Mouse (Mus musculus): Measurements from ENCODE around the gene Sit1. TPM values are rescaled to one million over a fixed set of nuclear protein-coding genes. Genes with fewer than 3 reads are reported as not detected.
A peak's percentile ranks its signal among the peaks of the same experiment; 100 is the strongest.
"Not testable (repeated sequence)": the region's sequence is repeated elsewhere in the genome, so short reads cannot be mapped to it uniquely, and the experiment has no call there.

The Sit1 gene
- polyA plus RNA-seq, 1 experiment: not detected

GRCm38 (mm10) chr4:43492101-43492820 lies 8.7 kb upstream of the Sit1 start:
- Histone ChIP-seq H3K4me3 (replicated peaks) (peak overlapping the region; percentile 94), H3K4me1 (peaks cover 42% of the 10 kb centered on the region), H3K27me3 (replicated peaks) (no peaks in the 10 kb centered on the region), H3K36me3 (replicated peaks; ENCODE audit: low read length) (peaks cover 25% of the 10 kb centered on the region), H3K9me3 (peaks cover 3% of the 10 kb centered on the region)
- TF ChIP-seq FLI1 (IDR thresholded peaks at IDR 0.05; ENCODE audit: low read length): no peak
- TF ChIP-seq GATA1 (IDR thresholded peaks at IDR 0.05; ENCODE audit: borderline replicate concordance, low read length): no peak

- peaks cover 10% of the 10 kb centered on the region for H3K36me3 ChIP-seq (replicated peaks; ENCODE audit: low read length)
- H3K4me1 ChIP-seq: peaks cover 33% of the 10 kb centered on the region
- TF ChIP-seq FLI1 (IDR thresholded peaks at IDR 0.05; ENCODE audit: low read length) (no peak), GATA1 (IDR thresholded peaks at IDR 0.05; ENCODE audit: borderline replicate concordance, low read length) (no peak)
- H3K4me3 ChIP-seq (replicated peaks): no peak overlapping the region
- no peaks in the 10 kb centered on the region for H3K27me3 ChIP-seq (replicated peaks)
- H3K9me3 ChIP-seq: peaks cover 3% of the 10 kb centered on the region
These were observed 7.3 kb upstream of the Sit1 start for GRCm38 (mm10) chr4:43490801-43491200.

GRCm38 (mm10) chr4:43489611-43490010 lies 6.1 kb upstream of the Sit1 start:
- Histone ChIP-seq H3K9me3 (peaks cover 9% of the 10 kb centered on the region), H3K4me1 (peaks cover 25% of the 10 kb centered on the region), H3K27me3 (replicated peaks) (no peaks in the 10 kb centered on the region), H3K36me3 (replicated peaks; ENCODE audit: low read length) (no peaks in the 10 kb centered on the region), H3K4me3 (replicated peaks) (no peak overlapping the region)
- TF ChIP-seq GATA1 (IDR thresholded peaks at IDR 0.05; ENCODE audit: borderline replicate concordance, low read length) (no peak), FLI1 (IDR thresholded peaks at IDR 0.05; ENCODE audit: low read length) (no peak)

- not testable (repeated sequence) for H3K4me3 ChIP-seq (replicated peaks); H3K9me3 ChIP-seq; H3K36me3 ChIP-seq (replicated peaks; ENCODE audit: low read length)
- Histone ChIP-seq H3K27me3 (replicated peaks) (peaks cover 17% of the 10 kb centered on the region), H3K4me1 (peaks cover 41% of the 10 kb centered on the region)
These were observed 2.1 kb upstream of the Sit1 start for GRCm38 (mm10) chr4:43485666-43486065.

- H3K9me3 ChIP-seq: peaks cover 6% of the 10 kb centered on the region; the same call in 1 of the 2 replicates
- peak overlapping the region; percentile 82 for H3K4me3 ChIP-seq (replicated peaks)
- H3K4me1 ChIP-seq: peaks cover 48% of the 10 kb centered on the region
- H3K27me3 ChIP-seq (replicated peaks): peaks cover 17% of the 10 kb centered on the region
- no peaks in the 10 kb centered on the region for H3K36me3 ChIP-seq (replicated peaks; ENCODE audit: low read length)
- TF ChIP-seq GATA1 (IDR thresholded peaks at IDR 0.05; ENCODE audit: borderline replicate concordance, low read length) (no peak), FLI1 (IDR thresholded peaks at IDR 0.05; ENCODE audit: low read length) (no peak)
These were observed 943 bp downstream of the Sit1 start for GRCm38 (mm10) chr4:43482591-43482990.

GRCm38 (mm10) chr4:43481894-43482456 lies 1.6 kb downstream of the Sit1 start:
- no peaks in the 10 kb centered on the region for H3K36me3 ChIP-seq (replicated peaks; ENCODE audit: low read length)
- TF ChIP-seq FLI1 (IDR thresholded peaks at IDR 0.05; ENCODE audit: low read length) (0 out of 2 replicates have a peak, but pooled peaks have one; percentile 20), GATA1 (IDR thresholded peaks at IDR 0.05; ENCODE audit: borderline replicate concordance, low read length) (no peak; the same call in 2 of the 3 replicates)
- H3K27me3 ChIP-seq (replicated peaks): peaks cover 17% of the 10 kb centered on the region
- peaks cover 6% of the 10 kb centered on the region; the same call in 1 of the 2 replicates for H3K9me3 ChIP-seq
- H3K4me1 ChIP-seq: peaks cover 48% of the 10 kb centered on the region
- H3K4me3 ChIP-seq (replicated peaks): peak overlapping the region; percentile 82

GRCm38 (mm10) chr4:43480985-43481384 lies 2.5 kb downstream of the Sit1 start:
- H3K36me3 ChIP-seq (replicated peaks; ENCODE audit: low read length): no peaks in the 10 kb centered on the region
- peaks cover 6% of the 10 kb centered on the region; the same call in 1 of the 2 replicates for H3K9me3 ChIP-seq
- no peak for TF ChIP-seq GATA1 (IDR thresholded peaks at IDR 0.05; ENCODE audit: borderline replicate concordance, low read length)
- no peak for TF ChIP-seq FLI1 (IDR thresholded peaks at IDR 0.05; ENCODE audit: low read length)
- H3K27me3 ChIP-seq (replicated peaks): peaks cover 17% of the 10 kb centered on the region
- H3K4me1 ChIP-seq: peaks cover 48% of the 10 kb centered on the region
- no peak overlapping the region for H3K4me3 ChIP-seq (replicated peaks)

- H3K4me1 ChIP-seq: peaks cover 56% of the 10 kb centered on the region
- no peaks in the 10 kb centered on the region for H3K9me3 ChIP-seq
- TF ChIP-seq GATA1 (IDR thresholded peaks at IDR 0.05; ENCODE audit: borderline replicate concordance, low read length): no peak
- no peak for TF ChIP-seq FLI1 (IDR thresholded peaks at IDR 0.05; ENCODE audit: low read length)
- no peaks in the 10 kb centered on the region for H3K36me3 ChIP-seq (replicated peaks; ENCODE audit: low read length)
- peak overlapping the region; percentile 46 for H3K4me3 ChIP-seq (replicated peaks)
- peaks cover 16% of the 10 kb centered on the region for H3K27me3 ChIP-seq (replicated peaks)
These were observed 4.4 kb downstream of the Sit1 start for GRCm38 (mm10) chr4:43478906-43479832.

- peak overlapping the region; percentile 92 for H3K4me3 ChIP-seq (replicated peaks)
- peaks cover 10% of the 10 kb centered on the region for H3K27me3 ChIP-seq (replicated peaks)
- TF ChIP-seq FLI1 (IDR thresholded peaks at IDR 0.05; ENCODE audit: low read length): no peak
- no peak for TF ChIP-seq GATA1 (IDR thresholded peaks at IDR 0.05; ENCODE audit: borderline replicate concordance, low read length)
- no peaks in the 10 kb centered on the region for H3K36me3 ChIP-seq (replicated peaks; ENCODE audit: low read length)
- H3K9me3 ChIP-seq: no peaks in the 10 kb centered on the region
- peaks cover 58% of the 10 kb centered on the region for H3K4me1 ChIP-seq
These were observed 5.0 kb downstream of the Sit1 start for GRCm38 (mm10) chr4:43478534-43478858.

All from megakaryocyte, embryonic 14.5 days (primary cell).